Mouse (Mus musculus) lung, postnatal 10 days (tissue): ENCODE data around the gene Wwc2.
A peak's percentile ranks its signal among the peaks of the same experiment; 100 is the strongest.
"Not testable (repeated sequence)": the region's sequence is repeated elsewhere in the genome, so short reads cannot be mapped to it uniquely, and the experiment has no call there.

Source experiments
- DNase-seq: peaks from one replicate; pipeline ENCODE4 v3.0.0; 2021

The Wwc2 gene

DNA sequence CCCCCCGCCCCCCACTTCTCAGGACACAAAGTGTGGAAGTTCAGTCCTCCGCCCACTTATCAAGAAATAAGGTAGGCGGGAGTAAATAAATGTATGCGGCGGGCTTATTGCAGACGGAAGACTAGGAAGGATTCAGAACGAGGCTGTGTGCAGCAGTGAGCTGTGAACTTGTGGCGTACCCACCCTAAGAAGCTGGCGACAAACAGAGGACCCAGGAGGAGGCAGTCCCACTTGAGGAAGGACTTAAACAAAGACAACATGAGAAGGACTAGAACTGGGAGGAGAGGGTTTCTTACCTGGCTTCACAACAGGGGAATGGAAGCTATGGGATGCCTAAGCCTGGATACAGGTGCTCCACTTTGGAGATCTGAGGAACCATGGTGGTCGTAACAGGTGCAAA is 147.1 kb downstream of the Wwc2 start:
- DNase-seq, result no peak

DNA sequence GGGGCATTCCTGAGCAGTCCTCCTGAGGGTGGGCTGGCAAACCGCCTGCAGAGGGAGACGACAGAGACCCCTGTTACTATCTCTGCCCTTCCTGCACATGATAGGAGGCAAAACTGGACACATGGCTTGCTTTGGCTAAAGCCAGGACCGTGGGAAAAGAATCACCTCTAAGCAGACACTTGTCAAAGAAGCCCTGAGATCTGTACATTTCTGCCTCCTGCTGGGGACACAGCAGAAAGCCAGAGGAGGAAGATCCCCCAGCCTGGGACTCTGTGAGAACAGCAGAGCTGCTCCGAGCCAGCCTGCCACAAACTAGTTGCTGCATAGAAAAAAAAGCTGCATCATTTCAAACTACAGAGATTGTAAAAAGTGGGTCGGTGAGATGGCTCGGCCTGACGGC is 147.7 kb downstream of the Wwc2 start:
- no peak for DNase-seq

DNA sequence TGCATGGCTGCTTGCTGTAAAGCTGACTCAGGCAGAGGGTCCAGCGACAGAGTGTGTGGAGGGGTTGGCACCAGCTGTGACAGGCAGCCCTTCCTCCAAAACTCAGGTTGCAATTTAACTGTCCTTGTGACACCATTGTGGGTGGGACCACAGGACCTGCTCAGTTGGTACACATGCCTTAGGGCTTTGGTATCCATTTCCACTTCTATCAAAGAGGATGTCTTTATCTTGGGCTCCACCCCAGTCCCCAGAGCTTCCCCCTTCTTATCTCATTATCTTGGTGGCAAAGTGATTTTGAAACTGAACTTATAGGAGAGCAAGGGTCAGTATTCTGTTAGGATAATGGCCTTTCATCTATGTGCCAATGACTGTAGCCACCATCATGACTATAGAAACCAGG is 156.8 kb downstream of the Wwc2 start:
- no peak for DNase-seq

DNA sequence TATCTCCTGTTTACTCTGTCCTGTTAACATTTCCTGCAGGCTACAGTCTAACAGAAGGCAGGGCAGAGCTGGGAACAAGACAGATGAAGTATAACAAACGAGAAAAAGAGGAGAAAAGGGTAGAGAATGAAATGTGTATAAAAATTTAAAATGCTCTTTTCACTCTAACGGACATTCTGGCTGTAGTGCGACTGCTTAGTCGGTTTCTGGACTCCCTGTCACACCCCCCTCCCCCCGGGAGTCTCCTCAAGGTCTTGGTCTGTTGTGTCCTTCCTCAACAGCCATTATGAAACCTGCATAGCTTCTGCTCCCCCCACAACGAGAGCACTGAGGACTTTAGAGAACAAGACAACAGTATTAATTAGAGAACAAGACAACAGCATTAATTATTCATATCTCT is 158.1 kb downstream of the Wwc2 start:
- DNase-seq, result no peak

DNA sequence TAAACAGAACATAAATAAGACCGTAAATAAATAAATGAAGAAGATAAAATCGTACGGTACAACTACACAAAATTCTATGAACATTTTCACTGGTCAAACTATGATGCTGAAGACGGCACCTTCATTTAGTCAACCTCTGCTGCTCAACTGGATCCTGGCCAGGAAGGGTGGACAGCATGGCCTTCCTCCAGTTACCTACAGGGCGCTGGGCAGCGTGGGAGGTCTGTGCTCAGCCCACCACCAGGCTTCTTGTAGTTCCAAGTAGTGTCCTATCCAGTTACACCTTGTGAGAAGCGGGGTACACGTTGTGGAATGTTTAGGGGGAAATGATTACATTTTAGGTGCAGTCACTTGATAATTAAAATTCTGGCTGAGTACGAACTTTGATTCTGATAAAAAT is 163.8 kb downstream of the Wwc2 start:
- DNase-seq, result no peak

DNA sequence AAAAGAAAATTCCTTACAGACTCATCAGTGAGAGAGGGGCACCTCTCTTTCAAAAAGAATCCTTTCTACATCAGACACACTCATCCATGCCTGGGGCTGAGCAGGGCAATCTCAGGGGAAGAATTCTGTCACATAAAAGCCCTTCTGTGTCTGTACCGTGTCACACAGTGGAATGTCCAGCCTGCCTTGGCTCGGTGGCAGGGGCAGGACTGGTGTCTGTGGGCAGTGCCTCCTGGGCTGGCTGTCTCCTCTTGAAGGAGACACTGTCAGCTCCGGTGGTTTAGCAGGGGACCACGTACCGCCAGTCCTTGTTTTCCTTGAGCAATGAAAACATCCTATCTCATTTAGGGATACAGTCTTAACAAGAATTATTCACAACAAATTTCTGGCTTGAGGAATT is 165.1 kb downstream of the Wwc2 start:
- DNase-seq, result no peak

DNA sequence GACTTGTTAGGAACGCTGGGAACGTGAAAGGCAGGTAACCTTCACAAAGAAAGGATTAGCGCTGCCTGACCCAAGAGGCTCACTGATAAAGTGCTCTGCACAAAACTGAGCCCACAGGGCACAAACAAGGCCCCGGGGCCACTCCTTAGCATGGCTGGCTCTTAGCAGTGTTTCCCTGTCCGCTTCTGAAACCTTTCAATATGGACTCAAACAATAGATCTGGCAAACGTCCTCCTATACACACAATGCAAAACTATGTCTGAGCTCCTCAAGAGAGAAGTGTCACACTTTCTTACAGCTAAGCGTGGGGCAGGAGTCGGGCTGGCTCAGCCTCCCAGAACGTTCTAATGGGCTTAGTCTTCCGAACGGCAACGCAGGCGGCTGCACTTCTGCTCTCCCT is 166.5 kb downstream of the Wwc2 start, which contains the start of gene Cldn22:
TSS of gene Cldn22 (plus strand) at position 301 of the 400 bp plus-strand sequence.
- no peak for DNase-seq

DNA sequence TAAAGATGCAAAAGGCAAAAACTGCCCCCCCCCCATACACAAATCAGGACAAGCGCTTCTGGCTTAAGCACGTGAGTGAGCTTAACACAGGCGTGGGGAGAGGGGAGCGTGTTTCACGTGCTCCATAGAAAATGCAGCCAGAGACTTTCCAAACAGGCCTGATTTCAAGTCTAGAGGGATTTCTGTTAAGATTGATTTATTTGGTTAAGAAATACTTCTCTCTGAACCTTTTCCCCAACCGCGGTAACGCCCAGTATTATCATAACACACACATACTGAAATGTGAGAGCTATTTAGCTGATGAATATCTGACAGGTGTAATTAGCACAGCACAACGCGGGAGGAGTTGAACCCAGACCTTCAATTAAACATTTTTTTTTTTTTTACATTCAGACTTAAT is 166.9 kb downstream of the Wwc2 start:
- no peak for DNase-seq

DNA sequence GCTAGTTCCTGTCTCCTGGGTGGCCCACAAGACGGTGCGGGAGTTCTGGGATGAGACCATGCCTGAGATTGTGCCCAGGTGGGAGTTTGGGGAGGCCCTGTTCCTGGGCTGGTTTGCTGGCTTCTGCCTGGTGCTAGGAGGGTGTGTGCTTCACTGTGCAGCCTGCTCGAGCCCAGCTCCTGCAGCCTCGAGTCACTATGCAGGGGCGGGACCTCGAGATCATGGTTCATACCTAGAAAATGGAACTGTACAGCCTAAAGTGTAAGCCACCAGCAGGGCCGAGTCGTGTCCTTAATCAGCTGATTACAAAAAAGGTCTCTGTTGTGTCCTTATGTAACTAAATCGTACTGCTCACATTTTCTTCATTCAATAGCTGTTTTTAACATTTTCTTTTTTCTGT is 168.2 kb downstream of the Wwc2 start:
- DNase-seq, result not testable (repeated sequence)

DNA sequence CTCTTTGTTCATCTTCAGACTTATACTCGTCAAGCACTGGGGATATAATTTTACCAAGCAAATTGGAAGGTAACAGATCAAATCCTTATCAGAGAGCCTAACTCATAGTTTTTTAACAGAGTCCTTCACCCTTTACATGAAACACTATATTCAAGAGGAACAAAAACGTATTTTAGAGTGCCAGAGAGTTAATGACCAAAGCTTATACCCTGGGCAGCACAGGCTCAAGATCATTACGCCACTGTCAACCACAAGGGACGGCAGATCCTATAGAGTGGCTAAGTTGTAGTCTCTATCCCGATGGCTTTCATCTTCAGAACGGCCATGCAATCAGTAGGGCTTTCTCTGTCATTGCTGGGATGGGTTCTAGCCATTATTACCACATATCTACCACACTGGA is 168.9 kb downstream of the Wwc2 start, which contains the start of gene Cldn24:
TSS of gene Cldn24 (plus strand) at position 301 of the 400 bp plus-strand sequence.
- no peak for DNase-seq

DNA sequence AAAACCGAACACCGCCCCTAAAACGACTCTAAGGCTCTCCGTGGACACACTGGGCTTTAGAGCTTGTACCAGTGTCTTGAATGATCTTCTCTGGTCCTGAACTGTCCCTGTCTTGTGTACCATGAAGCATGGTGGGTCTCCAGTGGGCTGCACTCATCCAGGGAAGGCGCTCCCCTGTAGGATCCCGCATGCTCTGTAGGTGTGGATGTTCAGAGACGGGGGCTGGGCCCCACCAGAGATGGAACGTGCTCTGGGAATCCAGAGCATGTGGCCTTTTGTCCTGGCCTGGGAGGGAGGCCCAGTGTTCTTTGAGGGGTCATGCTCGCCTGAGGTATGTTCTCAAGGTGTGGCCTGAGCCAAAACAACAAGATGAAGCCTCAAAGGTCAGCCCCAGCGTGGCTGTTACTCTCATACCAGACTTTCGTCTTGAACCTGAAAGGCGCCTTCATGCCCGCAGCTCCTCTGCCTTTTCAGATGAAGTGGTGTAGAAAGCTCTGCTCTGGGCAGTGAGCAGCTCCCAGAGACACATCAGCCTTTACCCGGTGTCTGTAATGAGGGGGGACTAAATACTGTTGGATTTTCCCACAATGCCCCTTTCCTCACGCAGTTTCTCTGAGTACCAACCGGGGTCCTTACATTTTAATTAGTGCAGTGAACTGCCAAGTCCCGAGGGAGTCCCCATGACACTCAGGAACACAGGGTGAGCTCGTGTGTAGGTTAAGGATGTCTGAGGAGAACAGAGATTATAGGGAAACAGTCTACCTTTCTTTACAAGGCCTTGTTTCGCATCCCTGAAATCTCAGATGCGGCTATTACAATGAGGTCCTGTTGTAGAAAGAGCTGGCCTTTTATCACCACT is 169.6 kb downstream of the Wwc2 start:
- DNase-seq, result no peak

DNA sequence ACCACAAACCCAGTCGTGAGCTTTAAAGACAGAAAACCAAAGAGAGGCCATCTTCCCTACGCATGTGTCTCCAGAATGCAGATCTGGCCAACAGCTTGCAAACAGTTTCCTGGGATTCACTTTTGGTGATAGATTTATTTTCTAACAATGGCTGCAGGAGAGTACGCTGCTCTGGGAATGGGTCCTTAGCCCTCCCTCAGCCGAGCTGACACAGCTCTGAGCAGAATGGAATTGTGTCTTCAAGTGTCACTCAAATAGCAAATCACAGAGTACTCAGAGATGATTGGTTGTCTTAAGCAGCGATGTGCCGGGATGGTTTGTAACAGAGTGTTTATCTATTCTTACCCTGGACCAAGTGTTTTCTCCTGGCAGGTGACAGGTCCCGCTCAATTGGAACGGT is 171.7 kb downstream of the Wwc2 start:
- no peak for DNase-seq

DNA sequence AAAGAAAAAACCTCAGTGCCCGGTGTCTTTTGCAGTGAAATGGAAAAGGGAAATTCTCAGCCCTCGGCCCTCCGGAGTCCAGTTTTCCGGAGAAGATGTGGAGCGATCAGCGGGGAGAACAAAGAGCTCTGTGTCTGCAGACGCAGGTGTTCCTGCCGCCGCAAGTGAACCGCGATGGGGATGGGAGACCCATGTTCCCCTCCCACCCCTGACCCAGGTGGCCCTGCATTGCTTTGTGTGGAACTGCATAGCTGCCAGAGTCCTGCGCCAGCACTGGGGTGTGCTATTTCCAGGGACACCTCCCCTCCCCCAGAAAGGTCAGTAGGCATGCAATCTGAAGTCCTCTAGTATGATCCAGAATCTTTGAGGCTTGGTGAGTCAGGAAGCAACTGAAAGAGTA is 179.5 kb downstream of the Wwc2 start:
- DNase-seq, result no peak

DNA sequence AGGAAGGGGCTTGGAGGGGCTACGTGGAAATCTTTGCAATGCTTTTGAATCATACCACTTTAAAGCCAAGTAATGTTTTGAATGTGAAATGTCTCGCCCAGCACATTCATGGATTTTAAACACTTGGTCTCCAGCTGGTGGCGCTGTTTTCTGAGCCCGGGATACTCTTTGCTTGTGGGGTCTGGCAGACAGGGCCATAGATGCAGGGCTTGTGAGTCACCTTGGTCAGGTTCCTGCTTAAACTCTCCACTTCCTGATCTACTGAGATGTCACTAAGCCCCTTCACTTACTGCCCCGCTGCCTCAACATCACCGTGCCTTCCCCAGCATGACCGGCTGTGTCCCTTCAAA is 180.1 kb downstream of the Wwc2 start:
- no peak for DNase-seq

DNA sequence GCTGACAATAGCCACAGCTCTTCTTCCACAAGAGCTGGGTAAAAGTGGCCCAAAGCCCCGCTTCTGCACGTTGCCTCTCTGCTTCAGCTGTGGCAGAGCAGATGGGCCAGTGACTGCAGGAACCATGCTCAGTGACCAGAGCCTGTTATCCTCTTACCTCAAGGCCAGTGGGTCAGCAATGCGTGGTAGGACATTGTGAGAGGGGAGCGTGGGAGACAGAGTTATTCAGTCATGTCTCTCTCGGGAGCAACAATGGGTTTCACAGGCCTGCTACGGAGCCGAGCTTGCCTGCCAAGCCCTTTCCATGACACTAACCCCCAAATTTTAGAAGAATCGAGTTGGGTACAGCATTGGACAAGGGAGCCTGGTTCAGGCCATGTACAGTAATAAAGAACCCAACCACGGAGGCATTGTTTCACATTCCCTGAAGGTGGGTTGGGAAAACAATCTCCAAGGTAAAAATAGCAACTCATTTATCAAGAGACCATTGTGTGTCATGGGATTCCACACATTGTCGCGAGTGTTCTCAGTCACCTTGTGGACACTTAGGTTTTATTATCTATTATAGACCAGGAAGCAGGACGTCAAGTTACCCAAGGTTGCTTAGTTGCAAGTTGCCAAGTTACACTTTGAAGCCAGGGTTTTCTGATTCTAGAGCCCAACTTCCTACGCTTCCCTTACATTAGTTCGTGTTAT is 180.6 kb downstream of the Wwc2 start:
- DNase-seq, result no peak

DNA sequence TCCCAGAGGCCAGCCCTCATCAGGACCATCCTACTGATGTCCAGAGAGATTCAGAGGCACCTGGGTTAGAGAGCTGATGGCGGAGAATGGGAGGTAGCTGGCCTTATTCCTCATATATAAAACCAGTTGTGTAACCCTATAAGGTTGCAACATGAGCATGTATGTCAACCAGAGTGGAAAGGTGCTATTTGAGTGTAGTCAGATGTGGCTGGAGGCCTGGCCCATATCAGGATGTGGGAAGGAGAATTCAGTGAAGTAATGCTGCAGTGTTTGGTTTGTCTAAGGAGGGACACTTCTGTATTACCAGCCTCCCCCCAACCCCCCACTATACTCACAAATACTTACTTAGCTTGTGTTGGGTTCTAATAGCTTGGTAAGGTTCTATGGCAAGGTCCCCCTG is 186.5 kb downstream of the Wwc2 start:
- DNase-seq, result no peak

DNA sequence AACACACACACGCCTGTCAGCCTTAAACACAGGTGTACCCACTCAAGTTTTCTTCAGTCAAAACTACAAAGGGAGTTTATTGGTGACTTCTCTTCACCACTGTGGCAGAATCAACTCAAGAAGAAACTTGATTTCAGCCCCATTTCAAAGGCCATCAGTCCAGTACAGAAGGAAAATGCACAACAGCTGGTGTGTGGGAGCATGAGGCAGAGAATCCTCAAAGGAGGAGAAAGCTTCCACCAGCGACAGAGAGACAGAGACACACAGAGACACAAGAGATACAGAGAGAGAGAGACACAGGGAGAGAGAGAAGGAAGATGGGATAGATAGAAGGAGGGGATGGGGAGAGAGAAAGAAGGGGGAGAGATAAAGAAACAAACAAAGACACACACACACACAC is 188.4 kb downstream of the Wwc2 start:
- no peak for DNase-seq

DNA sequence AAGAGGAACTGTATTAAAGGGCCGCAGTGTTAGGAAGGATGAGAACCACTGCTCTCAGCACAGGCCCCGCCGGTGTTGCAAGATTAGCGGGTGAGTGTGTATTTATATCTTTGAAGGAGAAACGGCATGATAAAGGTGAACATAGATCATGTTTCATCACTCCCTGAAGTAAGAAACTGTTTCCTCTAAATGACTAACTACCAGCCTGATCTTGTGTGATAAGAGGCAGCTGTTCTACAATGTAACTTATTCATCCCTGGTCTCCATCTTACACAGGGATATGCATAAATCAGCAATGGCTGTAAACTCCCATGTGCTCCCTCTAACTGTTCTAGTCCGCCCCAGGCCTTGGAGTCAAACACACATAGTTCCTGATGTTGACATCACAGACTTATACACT is 191.3 kb downstream of the Wwc2 start:
- no peak for DNase-seq

DNA sequence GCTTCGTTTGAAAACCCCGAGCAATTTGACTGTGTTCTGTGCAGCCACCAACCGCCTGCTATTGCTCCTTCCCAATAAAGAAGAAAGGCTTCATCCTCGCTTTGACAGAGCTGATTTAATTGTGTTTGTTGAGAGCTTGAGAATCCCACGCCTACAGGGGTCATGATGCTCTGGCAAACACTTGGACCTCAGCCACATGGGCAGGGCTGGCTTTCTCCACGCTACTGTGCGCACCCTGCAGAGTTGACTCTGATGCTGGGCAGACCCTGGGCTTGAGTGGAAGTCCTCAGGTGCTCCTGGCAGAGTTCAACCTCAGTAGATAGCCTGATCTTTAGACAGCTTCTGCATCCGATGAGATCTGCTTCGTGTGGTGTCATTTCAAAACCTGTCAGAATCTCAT is 198.7 kb downstream of the Wwc2 start:
- DNase-seq, result no peak

DNA sequence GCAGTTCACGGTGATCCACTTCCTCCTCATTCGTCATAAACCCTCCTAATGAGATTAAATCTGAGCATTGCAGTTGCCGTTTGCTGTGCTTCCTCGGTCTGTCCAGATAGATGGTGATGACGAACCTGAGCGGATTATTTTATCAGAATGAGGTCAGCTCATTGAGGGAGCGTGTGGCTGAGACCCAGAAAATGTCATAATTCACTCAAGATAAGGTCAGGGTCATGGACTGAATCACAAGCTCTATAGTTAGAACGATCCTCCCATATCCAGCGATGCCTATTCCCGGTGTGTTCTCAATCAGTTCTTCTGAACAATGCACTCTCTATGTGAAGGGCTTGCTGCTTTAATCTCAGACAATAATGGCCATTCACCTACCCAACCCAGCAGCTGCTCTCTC is 203.0 kb downstream of the Wwc2 start:
- no peak for DNase-seq

DNA sequence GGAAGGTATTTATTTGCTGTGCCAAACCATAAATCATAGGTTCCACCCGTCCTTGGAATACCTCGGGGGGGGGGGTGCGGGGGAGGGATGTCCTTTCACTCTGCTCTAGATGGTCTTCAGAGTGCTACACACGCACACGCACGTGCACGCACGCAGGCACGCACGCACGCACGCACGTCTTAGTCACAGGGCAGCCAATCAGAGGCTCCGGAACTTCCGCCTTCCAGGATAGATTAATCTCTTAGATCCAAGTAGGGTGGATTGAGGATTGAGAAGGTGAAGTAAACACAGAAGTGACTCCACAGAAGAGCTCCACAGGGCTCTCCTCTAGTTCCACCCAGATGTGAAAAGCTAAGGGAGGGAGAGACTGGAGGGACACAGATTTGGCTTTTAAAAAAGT is 204.4 kb downstream of the Wwc2 start:
- no peak for DNase-seq

DNA sequence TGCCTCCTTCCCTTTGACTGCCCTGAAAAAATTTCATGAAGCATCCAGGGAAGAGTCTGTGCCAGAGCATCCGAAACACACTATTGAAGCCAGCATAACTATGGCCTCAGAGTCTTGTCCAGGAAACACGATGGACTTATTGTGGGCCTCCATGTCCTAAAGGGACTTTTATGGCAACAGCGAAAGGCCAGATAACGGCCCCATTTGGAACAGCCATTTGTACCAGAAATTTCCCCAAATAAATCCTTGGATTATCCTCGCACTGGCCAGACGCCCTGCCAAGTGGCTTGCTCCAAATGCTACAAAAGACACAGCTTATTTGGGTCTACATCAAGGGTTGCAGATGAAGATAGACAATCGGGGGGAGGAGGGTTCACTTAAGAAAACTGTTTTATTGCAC is 206.3 kb downstream of the Wwc2 start:
- peak; percentile 28 for DNase-seq

DNA sequence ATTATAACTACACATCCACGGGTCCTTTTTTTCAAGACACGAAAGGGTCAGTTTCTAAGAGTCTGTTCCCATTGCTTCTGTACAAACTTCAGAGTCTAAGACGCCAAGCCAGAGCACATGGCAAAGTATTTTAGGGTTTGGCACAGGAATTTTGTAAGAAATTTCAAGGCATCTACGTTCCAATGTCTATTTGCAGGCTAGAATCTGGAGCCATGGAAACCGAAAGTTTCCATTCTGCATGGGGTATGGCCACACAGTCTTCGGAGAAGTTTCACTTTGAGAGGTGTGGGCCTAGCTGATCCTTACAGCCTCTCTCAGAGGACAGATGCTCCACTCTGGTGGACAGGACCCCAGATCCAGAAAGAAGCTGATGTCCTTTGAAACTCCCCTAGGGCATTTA is 206.8 kb downstream of the Wwc2 start:
- peak; percentile 8 for DNase-seq

DNA sequence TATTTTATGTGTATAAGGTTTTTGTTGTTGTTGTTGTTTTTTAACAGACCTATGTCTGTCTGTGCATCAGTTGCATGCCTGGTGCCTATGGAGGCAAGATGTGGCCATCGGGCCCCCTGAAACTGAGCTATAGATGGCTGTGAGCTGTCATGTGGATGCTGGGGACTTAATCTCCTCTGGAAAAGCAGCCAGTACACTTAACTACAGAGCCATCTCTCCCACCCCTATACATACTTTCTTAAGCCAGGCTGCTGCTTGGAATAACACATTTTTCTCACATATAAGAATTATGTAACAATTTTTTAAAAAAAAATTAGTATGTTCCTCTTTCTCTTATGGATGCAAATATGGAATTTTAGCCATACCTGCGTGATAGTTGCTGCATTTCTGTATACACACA is 207.2 kb downstream of the Wwc2 start:
- no peak for DNase-seq

DNA sequence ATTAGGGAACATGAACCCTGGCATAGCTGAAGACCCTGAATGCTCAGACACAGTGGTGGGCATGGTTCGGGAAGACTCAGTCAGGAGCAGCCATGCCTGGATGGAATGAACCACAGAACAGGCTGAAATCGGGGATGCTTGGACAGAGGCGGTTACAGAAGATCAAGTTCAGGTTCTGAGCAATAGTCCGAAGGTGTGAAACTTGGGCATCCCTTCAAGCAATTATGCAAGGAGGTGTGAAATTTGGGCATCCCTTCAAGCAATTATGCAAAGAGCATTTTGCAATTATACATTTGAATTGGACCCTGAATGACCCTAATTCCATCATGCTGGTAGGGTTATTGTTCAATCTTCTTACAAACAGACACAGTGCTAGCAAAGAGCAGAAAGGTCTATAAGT is 208.8 kb downstream of the Wwc2 start:
- DNase-seq, result no peak
